Mouse (Mus musculus) hindbrain, embryonic 16.5 days (tissue): ENCODE data around the gene Erfe. TPM values are rescaled to one million over a fixed set of nuclear protein-coding genes. Genes with fewer than 3 reads are reported as not detected.

Experiments used
- ATAC-seq: fragments of 200-750 bp; cut with Nextera tagmentation; 2 replicates; pipeline ENCODE4 v1.8.0; 2017; ENCODE audit warnings: moderate TSS enrichment, moderate library complexity
- H3K27ac ChIP-seq: fragments of 300-500 bp; sonication (generic); 2 replicates; pipeline ENCODE4 v1.5.1; 2014; ENCODE audit warnings: low read depth, mild to moderate bottlenecking, control low read depth, low read length, moderate library complexity
- H3K27me3 ChIP-seq: fragments of 300-500 bp; sonication (generic); replicated peaks from 2 replicates; pipeline ENCODE4 v1.6.1; 2014; ENCODE audit warnings: low read length; ENCODE audit not compliant: control insufficient read depth, insufficient read depth
- H3K36me3 ChIP-seq: fragments of 300-500 bp; sonication (generic); 2 replicates; pipeline ENCODE4 v1.6.1; 2014; ENCODE audit warnings: mild to moderate bottlenecking, low read length, moderate library complexity, mixed read lengths; ENCODE audit not compliant: control insufficient read depth, insufficient read depth
- H3K4me1 ChIP-seq: fragments of 300-500 bp; sonication (generic); 2 replicates; pipeline ENCODE4 v1.6.1; 2014; ENCODE audit warnings: low read depth, low read length; ENCODE audit not compliant: control insufficient read depth, insufficient read depth
- H3K4me2 ChIP-seq: fragments of 300-500 bp; sonication (generic); 2 replicates; pipeline ENCODE4 v1.6.1; 2014; ENCODE audit warnings: mild to moderate bottlenecking, low read length, control low read depth, moderate library complexity
- H3K4me3 ChIP-seq: fragments of 300-500 bp; sonication (generic); 2 replicates; pipeline ENCODE4 v1.5.1; 2014; ENCODE audit warnings: mild to moderate bottlenecking, low read length, control low read depth, moderate library complexity
- H3K9ac ChIP-seq: fragments of 300-500 bp; sonication (generic); 2 replicates; pipeline ENCODE4 v1.6.1; 2014; ENCODE audit warnings: low read depth, mild to moderate bottlenecking, control low read depth, low read length, moderate library complexity
- H3K9me3 ChIP-seq: fragments of 300-500 bp; sonication (generic); 2 replicates; pipeline ENCODE4 v1.6.1; 2014; ENCODE audit warnings: mild to moderate bottlenecking, low read length, moderate library complexity; ENCODE audit not compliant: control insufficient read depth
- whole genome bisulfite sequencing: fragments of 180-500 bp; shearing (Covaris S2); extraction: QIAGEN DNeasy Blood & Tissue Kit; methylation state at CpG from one replicate; pipeline ENCODE4 v1.1.7; 2014; 5-methylcytosine and 5-hydroxymethylcytosine counted together
- polyA plus RNA-seq: library from polyadenylated mRNA; unstranded; fragments of >200 nt; fragmentation: Nextera tagmentation; extraction: Ambion mirVana; gene quantifications from 2 replicates; pipeline ENCODE4 v1.2.1, GENCODE M21; 2015

The Erfe gene
- polyA plus RNA-seq, 1 experiment from 2014 or later: 0.21 TPM

DNA sequence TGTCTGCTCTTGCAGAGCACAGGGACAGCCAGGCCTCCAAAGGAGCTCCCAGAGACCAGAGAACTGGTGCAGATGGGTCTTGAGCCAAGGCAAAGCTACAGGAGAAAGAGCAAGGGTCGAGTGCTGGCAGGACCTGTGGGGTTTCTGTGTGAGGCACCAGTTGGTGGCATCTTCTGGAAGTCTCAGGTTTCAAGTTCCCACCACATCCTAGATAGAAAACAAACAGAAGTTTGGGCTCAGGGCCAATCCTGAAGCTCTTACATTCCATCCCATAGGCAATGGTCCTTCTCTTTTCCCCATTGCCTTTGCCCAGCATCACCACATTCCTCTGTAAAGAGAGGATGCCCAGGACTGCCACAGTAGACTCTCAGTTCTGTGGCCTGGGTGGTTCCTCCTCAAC, 38.7 kb downstream of the Erfe start:
- H3K4me2 ChIP-seq: no peak overlapping the region
- H3K36me3 ChIP-seq: no peaks in the 10 kb centered on the region
- 33% methylated on average over 1 of the region's 1 CpGs for WGBS
- no peak overlapping the region for H3K9ac ChIP-seq
- H3K27ac ChIP-seq: no peak overlapping the region
- no peaks in the 10 kb centered on the region for H3K4me1 ChIP-seq
- no peak overlapping the region for H3K4me3 ChIP-seq
- ATAC-seq: no peak
- no peaks in the 10 kb centered on the region for H3K9me3 ChIP-seq
- no peaks in the 10 kb centered on the region for H3K27me3 ChIP-seq

- Histone ChIP-seq H3K4me2 (no peak overlapping the region), H3K36me3 (no peaks in the 10 kb centered on the region), H3K4me3 (no peak overlapping the region), H3K27ac (no peak overlapping the region), H3K9ac (no peak overlapping the region), H3K9me3 (no peaks in the 10 kb centered on the region), H3K4me1 (no peaks in the 10 kb centered on the region), H3K27me3 (no peaks in the 10 kb centered on the region)
- 0 out of 2 replicates have a peak, but pooled peaks have one; percentile 34 for ATAC-seq
- 48% methylated on average over 23 of the region's 23 CpGs for WGBS
These were observed 39.4 kb downstream of the Erfe start for GRCm38 (mm10) chr1:91405406-91406169.

DNA sequence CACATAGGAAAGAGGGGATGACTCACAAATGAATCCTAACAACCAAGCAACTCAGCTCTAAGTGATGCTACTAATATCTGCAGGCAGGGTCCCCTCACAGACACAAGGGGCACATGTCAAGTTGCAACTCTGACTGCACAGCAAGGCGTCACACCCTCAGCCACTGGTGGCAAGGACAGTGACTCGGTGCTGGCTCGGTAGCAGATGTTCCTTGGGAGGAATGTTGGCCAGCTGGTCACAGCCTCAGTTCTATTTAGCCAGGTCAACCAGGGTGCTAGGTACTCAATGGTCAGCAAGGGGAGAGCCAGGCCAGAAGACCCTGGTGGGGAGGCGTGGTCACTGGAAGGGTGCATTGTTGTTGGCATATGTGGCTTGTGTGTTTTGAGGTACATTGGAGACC, 41.6 kb downstream of the Erfe start:
- Histone ChIP-seq H3K9ac (no peak overlapping the region), H3K4me2 (no peak overlapping the region), H3K27ac (no peak overlapping the region), H3K36me3 (no peaks in the 10 kb centered on the region), H3K4me3 (no peak overlapping the region), H3K9me3 (no peaks in the 10 kb centered on the region), H3K4me1 (peaks cover 13% of the 10 kb centered on the region), H3K27me3 (no peaks in the 10 kb centered on the region)
- ATAC-seq: no peak
- 87% methylated on average over 4 of the region's 4 CpGs for WGBS

DNA sequence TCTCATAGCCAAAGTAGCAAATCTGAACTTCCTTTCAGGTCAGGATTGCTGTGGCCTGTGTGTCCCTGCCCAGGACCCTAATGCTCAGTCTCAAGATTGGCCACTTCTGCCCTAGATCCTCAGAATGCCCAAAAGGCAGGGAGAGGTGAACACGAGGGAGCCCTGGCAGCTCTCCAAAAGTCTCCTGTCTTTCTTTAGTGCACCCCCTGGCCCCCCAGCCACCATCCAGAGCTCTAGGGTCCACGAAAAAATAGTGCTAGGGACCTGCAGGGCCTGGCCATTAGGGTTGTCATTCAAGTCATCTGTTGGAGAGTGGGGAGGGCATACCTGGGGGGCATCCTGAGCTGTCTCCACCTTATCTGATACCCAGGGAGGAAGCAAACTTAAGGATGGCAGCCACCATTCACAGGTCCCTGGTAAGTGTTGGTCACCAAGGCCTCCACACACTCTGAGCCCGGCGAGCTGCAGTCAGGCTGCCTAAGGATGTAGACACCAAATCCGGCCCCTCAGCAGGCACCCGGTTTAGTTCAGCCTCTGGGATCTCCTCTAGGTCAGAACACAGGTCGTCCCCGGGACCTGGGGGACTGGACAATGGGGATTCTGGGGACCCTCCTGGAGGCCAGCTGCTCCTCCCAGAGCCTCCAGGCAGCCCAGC, 45.5 kb downstream of the Erfe start:
- Histone ChIP-seq H3K9me3 (no peaks in the 10 kb centered on the region), H3K4me1 (peaks cover 33% of the 10 kb centered on the region), H3K36me3 (no peaks in the 10 kb centered on the region), H3K27ac (no peak overlapping the region), H3K4me3 (peak overlapping the region; percentile 67), H3K27me3 (no peaks in the 10 kb centered on the region), H3K4me2 (peak overlapping the region; percentile 93), H3K9ac (peak overlapping the region; percentile 85)
- ATAC-seq: no peak
- WGBS: 46% methylated on average over 8 of the region's 8 CpGs

GRCm38 (mm10) chr1:91412286-91413029, 46.2 kb downstream of the Erfe start:
- peak overlapping the region; percentile 67 for H3K4me3 ChIP-seq

GRCm38 (mm10) chr1:91413030-91413506, 46.8 kb downstream of the Erfe start:
- H3K36me3 ChIP-seq: peaks cover 5% of the 10 kb centered on the region; the same call in 1 of the 2 replicates
- H3K4me3 ChIP-seq: peak overlapping the region; percentile 67
- H3K4me2 ChIP-seq: peak overlapping the region; percentile 93
- peak; percentile 93 for ATAC-seq
- no peaks in the 10 kb centered on the region for H3K9me3 ChIP-seq
- H3K27me3 ChIP-seq: no peaks in the 10 kb centered on the region
- WGBS: under 1% methylated on average over 33 of the region's 34 CpGs
- peak overlapping the region; percentile 80 for H3K27ac ChIP-seq
- H3K4me1 ChIP-seq: peaks cover 33% of the 10 kb centered on the region
- H3K9ac ChIP-seq: peak overlapping the region; percentile 85

More at GRCm38 (mm10) chr1:91412286-91413029, 46.2 kb downstream of the Erfe start:
- Histone ChIP-seq H3K4me1 (peaks cover 33% of the 10 kb centered on the region), H3K27ac (peak overlapping the region; percentile 80), H3K4me2 (peak overlapping the region; percentile 93), H3K36me3 (no peaks in the 10 kb centered on the region), H3K27me3 (no peaks in the 10 kb centered on the region), H3K9ac (peak overlapping the region; percentile 85), H3K9me3 (no peaks in the 10 kb centered on the region)
- WGBS: 2% methylated on average over 52 of the region's 65 CpGs
- peak; percentile 27 for ATAC-seq

DNA sequence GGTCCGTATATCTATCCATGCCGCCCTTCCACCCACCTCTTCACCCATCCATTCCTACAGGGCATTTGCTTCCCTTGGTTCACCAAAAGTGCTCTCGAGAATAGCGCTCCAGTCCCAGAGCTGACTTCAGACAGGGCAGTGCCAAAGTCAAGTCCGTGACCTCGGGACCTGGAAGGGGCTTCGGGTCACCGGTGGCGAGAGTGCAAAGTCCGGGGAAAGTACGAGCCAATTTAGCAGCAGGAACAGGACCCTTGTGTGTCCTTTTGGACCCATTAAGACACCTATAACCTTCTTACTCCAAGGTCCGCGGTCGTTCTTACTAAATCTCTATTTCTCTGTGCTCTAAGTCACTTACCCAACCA, 47.3 kb downstream of the Erfe start:
- 0% methylated on average over 14 of the region's 14 CpGs for WGBS
- Histone ChIP-seq H3K4me1 (peaks cover 33% of the 10 kb centered on the region), H3K36me3 (peaks cover 6% of the 10 kb centered on the region; the same call in 1 of the 2 replicates), H3K27ac (peak overlapping the region; percentile 80), H3K9ac (peak overlapping the region; percentile 67), H3K9me3 (no peaks in the 10 kb centered on the region), H3K4me3 (peak overlapping the region; percentile 67), H3K27me3 (no peaks in the 10 kb centered on the region), H3K4me2 (peak overlapping the region; percentile 93)
- ATAC-seq: no peak; the same call in 1 of the 2 replicates

DNA sequence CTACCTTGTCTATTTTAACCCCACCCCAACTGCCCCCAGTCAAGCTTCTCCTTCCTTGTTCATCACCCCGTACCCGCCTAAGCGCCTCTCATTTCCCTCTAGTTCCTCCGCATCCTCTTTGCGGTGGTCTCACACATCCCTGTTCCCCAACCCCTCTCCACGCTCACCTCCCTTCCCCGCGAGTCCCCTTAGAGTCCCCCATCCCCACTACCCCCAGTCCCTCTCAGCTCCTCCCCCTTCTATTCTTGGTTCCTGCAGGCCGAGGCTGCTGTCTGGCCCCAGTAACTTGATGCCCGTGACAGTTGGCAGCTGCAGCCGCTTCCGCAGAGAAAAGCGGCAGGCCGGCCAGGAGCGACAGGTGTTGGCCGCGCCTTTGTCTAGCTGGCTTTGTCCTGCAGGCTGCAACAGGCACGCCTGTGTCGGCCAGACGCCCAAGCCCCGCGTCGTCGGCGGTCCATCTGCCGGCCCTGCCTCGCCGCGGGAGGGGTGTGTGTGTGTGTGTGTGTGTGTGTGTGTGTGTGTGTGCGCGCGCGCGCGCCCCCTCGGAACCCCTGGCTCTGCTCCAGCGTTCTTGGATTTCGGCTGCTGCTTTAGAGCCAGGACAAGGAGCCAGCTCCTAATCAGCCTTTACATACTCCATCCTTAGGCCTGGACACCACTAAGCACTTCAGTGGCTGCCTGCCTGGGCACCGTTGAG, 47.8 kb downstream of the Erfe start, which contains the start of gene Hes6:
Gene Hes6 (minus strand): TSS at position 141 of the 697 bp plus-strand sequence.
- Histone ChIP-seq H3K27me3 (no peaks in the 10 kb centered on the region), H3K9me3 (no peaks in the 10 kb centered on the region), H3K4me1 (peaks cover 33% of the 10 kb centered on the region), H3K27ac (peak within 1 kb of the TSS; percentile 80), H3K9ac (peak within 1 kb of the TSS; percentile 85), H3K36me3 (peaks cover 6% of the 10 kb centered on the region; the same call in 1 of the 2 replicates), H3K4me3 (peak within 1 kb of the TSS; percentile 67), H3K4me2 (peak within 1 kb of the TSS; percentile 93)
- under 1% methylated on average over 39 of the region's 39 CpGs for WGBS
- ATAC-seq: peak; percentile 71
